ENCODE assay signal across 8 mouse cellular contexts in genomic region chr3:121814877-121815548, GRCm38 (mm10). TPM values are rescaled to one million over a fixed set of nuclear protein-coding genes. Genes with fewer than 3 reads are reported as not detected.
DNase-seq lines count a peak whose midpoint lies in the region; ATAC-seq and TF ChIP-seq lines count a peak whose summit lies in the region.

TSS of gene Abcd3 (minus strand) at chr3:121815302.

- H3K27ac ChIP-seq in hindbrain, embryonic 15.5 days (replicated peaks): peak within 1 kb of the TSS; percentile 99

- H3K9me3 ChIP-seq in hindbrain, embryonic 15.5 days: no peaks in the 10 kb centered on the region

- ATAC-seq in Patski: peak; percentile 84
- peak; percentile 94 for ATAC-seq in hindbrain, embryonic 15.5 days (ENCODE audit: low FRiP score, low read depth)

- no peak for TF ChIP-seq CTCF in Patski (IDR thresholded peaks at IDR 0.05)

- DNase-seq in Patski (ENCODE audit: low read depth, low spot score): peak; percentile 57
- peak; percentile 94 to 95 for DNase-seq in cerebellum, postnatal 14 days
- peak; percentile 70 to 71 for DNase-seq in frontal cortex, postnatal 25 days (ENCODE audit: low spot score in 2 of 2)
- peak; percentile 68 for DNase-seq in left cerebral cortex, adult 11 months (ENCODE audit: low spot score)
- peak; percentile 91 to 95 for DNase-seq in lung, postnatal 4 days
- DNase-seq in retina, postnatal 7 days (ENCODE audit: low read depth, low spot score): peak; percentile 89
- peak; percentile 94 for DNase-seq in urinary bladder, adult 2 months (ENCODE audit: low spot score)

- no peaks in the 10 kb centered on the region for H3K36me3 ChIP-seq in hindbrain, embryonic 15.5 days

- WGBS in hindbrain, embryonic 15.5 days: under 1% methylated on average over 89 of the region's 99 CpGs

- CTCF ChIA-PET in Patski (lab: Charles Lee): interaction anchor here (1.0 to 3.4 kb wide), 5 partner anchors 10 to 443 kb away, joined by 3 to 13 read pairs (median 3); no protein-coding TSS in a partner anchor

- peak within 1 kb of the TSS; percentile 85 for H3K4me2 ChIP-seq in hindbrain, embryonic 15.5 days

- peak within 1 kb of the TSS; percentile 89 for H3K9ac ChIP-seq in hindbrain, embryonic 15.5 days

- no peaks in the 10 kb centered on the region for H3K27me3 ChIP-seq in Patski
- no peaks in the 10 kb centered on the region for H3K27me3 ChIP-seq in hindbrain, embryonic 15.5 days

- H3K4me1 ChIP-seq in hindbrain, embryonic 15.5 days (replicated peaks): peaks cover 37% of the 10 kb centered on the region

- POLR2A ChIA-PET in Patski (lab: Charles Lee): interaction anchor here (0.8 to 1.1 kb wide), 3 partner anchors 10 to 29 kb away, joined by 3 to 5 read pairs (median 3); no protein-coding TSS in a partner anchor

- in situ Hi-C loops in Patski (cut with MboI; ENCODE audit: low pct_unique_long_range_greater_than_20kb): no loop called here

- peak within 1 kb of the TSS; percentile 96 for H3K4me3 ChIP-seq in hindbrain, embryonic 15.5 days

RNA-seq across cellular contexts. Expression of gene Abcd3, which starts in this region (rescaled TPM):
- 115 TPM for polyA plus RNA-seq in Patski (2021)
- 71.3 and 75.7 TPM in 2 replicates for polyA plus RNA-seq in hindbrain, embryonic 15.5 days (2015; fragmentation: Nextera tagmentation; extraction: Ambion mirVana)
- 35.8 and 63.0 TPM in 2 replicates for polyA plus RNA-seq in urinary bladder, adult 2 months (2012; rRNA removed)

Comparison
In these comparisons a context has a peak if more than half of its experiments do, and no peak if none do; other contexts are left out.
1. Peak in every context shown above with its lines: DNase-seq, ATAC-seq, H3K4me3 ChIP-seq and H3K27ac ChIP-seq.